Mouse (Mus musculus) spleen, adult 2 months (tissue): Measurements from ENCODE around the gene Grk3.

Experiments used
- CTCF ChIP-seq: fragments of 200-500 bp; IDR thresholded peaks from 2 replicates; pipeline ENCODE4 v1.5.1; 2011; ENCODE audit warnings: mild to moderate bottlenecking, inconsistent platforms; ENCODE audit not compliant: insufficient read depth, insufficient read length, insufficient replicate concordance; ENCODE audit errors: extremely low read depth
- POLR2A ChIP-seq: fragments of 200-500 bp; IDR thresholded peaks from 2 replicates; pipeline ENCODE4 v1.6.1; 2011; ENCODE audit warnings: low read depth, low read length, inconsistent platforms

DNA sequence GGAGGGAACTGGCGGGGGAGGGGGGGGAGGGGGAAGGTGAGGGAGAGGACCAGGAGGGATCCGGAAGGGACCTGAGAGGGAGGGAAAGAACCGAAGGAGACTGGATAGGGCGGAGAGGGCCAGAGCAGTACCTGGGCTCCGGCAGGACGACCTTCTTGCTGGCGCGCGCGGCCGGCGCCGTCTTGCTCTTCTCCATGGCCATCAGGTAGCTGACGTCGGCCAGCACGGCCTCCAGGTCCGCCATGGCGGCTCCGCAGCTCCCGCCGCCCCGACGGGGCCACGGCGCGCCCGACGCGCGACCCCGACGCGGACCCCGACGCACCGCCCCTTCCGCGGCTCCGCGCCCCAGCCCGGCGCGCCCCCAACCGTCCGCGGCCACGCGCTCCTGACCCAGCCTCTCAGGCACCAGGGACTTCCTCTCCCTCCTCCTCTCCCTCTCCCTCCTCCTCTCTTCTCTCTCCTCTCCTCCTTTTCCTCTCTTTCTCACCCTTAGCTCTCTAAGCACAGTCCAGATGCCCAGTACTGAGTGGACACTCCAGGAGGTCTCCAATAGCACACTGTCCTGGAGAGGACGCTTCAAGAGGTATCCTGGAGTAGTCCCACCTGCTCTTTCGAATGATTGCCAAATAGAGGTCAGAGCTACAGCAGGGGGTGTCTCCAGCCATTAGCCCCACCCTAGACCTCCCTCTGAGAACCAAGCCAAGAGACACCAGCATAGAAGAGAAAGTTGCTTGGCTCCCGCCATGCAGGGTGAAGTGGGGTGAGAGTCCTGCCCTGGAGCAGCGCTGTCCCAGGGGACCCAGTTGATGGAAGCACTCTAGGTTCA lies at the start of gene Grk3:
- TF ChIP-seq POLR2A (peak; percentile 20; the same call in 1 of the 2 replicates), CTCF (no peak)
